Mouse (Mus musculus) C2C12 (cell line): ENCODE results near the gene Smcp.

ENCODE experiments used
- CEBPB ChIP-seq: IDR thresholded peaks from one replicate; pipeline ENCODE4 v1.6.1; 2011; ENCODE audit warnings: low read depth, mild to moderate bottlenecking, control low read depth, moderate library complexity
- CTCF ChIP-seq: IDR thresholded peaks from one replicate; pipeline ENCODE4 v1.5.1; 2011; ENCODE audit not compliant: control insufficient read depth, insufficient read depth, insufficient read length
- MYOD1 ChIP-seq: IDR thresholded peaks from one replicate; pipeline ENCODE4 v1.6.1; 2011; ENCODE audit warnings: low read depth; ENCODE audit not compliant: control insufficient read depth, insufficient read length
- USF1 ChIP-seq: IDR thresholded peaks from one replicate; pipeline ENCODE4 v1.6.1; 2011; ENCODE audit warnings: low read depth, mild to moderate bottlenecking, control low read depth, moderate library complexity

GRCm38 (mm10) chr3:92598429-92598828 lies 9.6 kb upstream of the Smcp start:
- no peak for TF ChIP-seq CTCF
- TF ChIP-seq MYOD1, result no peak
- TF ChIP-seq CEBPB, result no peak
- TF ChIP-seq USF1, result no peak
